Mouse (Mus musculus) common myeloid progenitor, adult 5-6 weeks (primary cell): ENCODE measurements at regions not wholly inside any gene's neighbourhood (a gene's known extent, or its start where the extent isn't known, plus 50 kb on each side); places are given as distances from the start of the nearest gene placed in this dataset.

Experiments
- ATAC-seq: replicated peaks from 2 replicates; pipeline ENCODE4 v1.8.0; 2016; ENCODE audit warnings: low read depth, mild to moderate bottlenecking, moderate TSS enrichment, inconsistent platforms; ENCODE audit not compliant: poor library complexity, severe bottlenecking

DNA sequence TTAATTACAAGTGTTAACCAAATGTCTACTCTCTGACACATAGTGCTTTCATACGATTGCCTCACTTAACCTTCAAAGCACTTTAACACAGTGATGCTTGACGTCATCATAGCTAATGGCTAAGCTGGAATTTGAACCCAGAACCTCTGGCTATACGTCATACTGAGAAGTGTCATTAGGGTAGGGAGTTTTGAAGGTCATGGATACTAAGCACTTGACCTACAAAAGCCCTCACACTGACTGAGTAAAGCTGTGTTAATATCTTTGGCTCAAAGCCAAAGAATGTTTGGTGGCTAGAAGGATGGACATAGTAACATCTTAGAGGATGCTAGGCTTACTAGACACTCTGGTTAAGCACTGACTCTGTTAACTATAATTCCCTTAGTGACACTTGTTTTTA lies 106.9 kb upstream of the Tmtc1 start:
- ATAC-seq: no peak

DNA sequence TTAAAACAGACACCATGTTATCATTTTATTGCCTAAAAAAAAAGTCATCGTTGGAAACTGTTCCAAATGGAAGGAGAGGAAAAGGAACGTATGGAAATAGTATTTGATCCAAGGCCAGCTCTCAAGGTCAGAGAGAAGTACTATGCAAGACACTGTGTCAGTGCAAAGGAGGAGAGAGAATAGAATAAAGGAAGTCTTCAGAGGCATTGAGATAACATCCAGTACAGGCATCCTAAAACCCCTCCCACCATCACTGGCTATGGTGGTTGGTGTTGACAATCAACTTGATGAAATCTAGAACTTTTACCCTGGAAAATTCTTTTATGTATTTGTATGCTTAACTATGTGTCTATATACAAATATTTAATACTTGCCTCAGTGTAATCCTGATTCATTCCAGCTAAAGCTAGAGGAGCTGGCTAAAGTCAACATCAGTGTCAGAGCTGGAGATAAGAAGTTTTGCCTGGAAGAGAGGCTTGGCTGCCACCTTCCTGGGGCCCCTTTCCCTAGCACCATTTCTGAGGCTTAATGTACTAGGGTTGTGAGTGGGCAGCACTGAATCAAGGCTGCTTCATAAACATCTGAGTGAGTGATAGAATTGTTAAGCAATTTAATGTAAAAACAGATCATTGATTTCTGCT lies 104.1 kb upstream of the Tmtc1 start:
- no peak for ATAC-seq

DNA sequence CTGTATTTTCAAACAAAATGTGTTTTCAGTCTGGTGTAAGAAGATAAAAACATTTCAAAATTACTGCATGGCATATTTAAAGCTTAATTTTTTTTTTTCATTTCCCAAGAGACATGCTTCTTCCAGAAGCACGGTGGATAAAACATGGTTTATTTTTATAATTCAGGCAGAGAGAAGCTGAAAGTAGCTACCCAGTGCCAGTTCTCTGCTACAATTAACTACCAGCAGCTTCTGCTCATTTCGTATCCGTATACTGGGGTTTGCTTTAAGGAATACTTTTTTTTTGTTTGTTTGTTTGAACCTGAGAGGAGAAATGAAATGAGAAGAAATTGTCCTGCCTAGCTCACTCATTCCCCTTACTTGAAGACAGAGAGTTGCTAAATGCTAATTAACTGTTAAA lies 98.9 kb upstream of the Tmtc1 start:
- no peak for ATAC-seq

DNA sequence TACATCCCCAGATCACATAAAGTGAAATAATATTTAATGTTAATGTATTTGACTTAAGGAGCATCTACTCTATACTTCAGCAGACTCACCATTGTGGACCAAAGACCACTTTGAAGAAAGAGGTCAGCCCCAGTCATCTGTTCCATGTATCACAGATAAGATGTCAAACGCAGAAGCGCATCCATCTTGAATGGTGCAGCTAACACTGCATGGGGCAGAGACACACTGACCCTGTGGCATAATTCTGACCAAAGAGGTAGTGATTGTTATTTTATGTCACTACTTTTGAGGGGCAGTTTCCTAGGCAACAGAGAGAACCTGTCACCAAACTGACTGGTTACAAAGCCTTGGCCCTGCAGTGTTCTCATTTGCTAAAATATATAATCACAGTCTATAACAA lies 97.8 kb upstream of the Tmtc1 start:
- ATAC-seq: no peak

DNA sequence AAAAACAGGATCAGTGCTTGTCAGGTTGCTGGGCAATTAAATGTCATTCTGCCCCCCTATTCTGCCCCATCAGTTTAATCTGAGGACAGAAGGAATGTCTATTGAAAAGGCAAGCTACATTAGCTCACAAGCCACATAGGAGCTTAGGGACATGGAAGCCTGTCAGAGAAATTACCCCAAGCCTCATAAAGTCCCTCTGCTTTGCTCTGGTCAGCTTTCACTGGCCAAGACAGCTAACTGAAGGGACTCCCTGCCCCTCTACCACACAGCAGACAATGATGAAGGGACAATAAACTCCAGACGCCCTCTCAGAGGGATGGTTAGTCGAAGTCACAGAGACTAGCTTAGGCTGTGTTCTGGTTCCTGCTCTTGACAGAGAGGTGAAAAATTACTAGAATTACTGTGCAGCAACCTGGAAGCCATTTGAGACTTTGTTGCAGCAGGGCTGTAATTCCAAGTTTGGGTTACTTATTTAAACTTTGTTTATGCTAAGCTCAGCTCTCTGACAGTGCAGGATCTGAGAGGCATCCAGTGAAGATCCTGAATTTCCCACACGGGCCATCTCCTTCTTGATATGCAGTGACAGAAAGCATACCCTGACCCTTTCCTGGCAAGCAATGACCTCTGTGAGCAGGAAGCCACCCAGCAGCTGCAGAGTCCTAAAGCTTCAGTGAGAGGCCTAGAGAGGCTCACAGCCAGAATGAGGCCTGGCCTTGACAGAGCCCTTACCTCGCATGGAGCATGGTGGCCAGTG lies 95.2 kb upstream of the Tmtc1 start:
- no peak for ATAC-seq

DNA sequence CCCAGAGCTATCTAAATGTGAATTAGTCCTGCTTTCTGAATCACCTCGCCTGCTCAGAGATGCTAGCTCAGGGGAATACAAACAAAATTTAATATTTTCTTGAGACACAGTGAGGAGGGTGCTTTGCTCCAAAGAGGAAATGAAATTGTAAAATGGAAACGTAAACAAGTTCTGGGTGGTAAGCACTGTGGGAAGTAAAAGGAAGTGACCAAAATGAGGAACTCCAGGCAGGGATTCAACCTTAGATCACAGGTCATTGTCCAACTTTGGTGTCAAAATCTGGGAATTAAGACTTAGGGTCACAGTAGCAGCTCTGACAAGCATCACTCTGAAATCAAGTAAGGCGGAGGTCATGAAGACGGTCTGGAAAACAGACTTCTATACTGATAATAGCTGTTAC lies 90.2 kb upstream of the Tmtc1 start:
- ATAC-seq: peak; percentile 84

DNA sequence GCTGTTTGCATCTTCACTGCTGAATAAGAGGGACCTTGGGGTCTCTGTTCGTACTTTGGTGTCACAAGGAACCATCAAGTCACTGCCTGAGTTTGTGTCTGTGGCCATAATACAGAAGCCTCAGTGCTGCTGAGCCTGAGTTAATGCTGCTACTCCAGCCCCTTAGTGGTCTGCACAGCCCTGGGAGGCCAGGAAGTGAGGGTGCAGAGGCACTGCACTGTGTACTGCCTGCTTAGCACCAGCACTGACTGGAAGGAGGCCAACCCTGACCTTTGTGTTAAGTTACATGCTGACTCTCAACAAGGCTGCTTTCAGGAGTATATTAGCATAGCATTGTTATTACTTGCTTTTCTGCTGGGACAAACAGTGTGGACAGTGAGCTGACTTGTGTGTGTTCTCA lies 86.9 kb upstream of the Tmtc1 start:
- no peak for ATAC-seq

DNA sequence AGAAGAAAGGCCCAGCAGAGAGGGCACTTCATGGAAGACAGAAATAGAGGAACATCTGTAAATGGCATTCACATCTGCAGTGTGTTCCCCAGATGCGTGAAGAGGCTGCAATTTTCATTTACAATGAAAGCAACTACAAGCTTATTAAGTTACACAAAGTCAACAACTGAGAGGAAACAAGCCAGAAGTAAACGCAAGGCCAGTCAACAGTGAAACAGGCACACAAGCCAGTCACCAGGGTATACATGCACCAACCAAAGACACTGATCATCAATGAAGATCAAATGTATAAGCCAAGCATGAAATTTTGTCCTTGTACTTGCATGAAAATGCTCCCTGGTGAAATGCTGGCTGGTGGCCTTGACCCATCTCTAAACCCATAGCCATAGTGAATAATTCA lies 84.4 kb upstream of the Tmtc1 start:
- no peak for ATAC-seq

DNA sequence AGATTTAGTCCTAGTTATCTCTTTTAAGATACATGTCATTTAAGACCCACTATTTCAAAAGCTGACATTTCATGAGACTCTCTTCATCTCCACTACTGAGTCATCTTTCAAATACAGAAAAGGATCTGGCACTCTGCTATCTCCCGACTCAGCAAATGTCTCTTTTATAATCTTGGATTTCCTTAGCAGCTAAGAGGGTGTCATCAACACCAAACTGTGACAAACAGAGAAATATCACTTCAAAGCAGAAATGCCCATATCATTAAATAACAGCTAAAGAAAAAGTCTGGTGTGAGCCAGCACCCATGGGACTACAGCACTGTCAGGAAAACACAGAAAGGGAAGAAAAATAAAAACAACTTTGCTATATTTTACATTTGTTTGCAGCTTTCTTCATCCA lies 78.7 kb upstream of the Tmtc1 start:
- ATAC-seq: no peak

DNA sequence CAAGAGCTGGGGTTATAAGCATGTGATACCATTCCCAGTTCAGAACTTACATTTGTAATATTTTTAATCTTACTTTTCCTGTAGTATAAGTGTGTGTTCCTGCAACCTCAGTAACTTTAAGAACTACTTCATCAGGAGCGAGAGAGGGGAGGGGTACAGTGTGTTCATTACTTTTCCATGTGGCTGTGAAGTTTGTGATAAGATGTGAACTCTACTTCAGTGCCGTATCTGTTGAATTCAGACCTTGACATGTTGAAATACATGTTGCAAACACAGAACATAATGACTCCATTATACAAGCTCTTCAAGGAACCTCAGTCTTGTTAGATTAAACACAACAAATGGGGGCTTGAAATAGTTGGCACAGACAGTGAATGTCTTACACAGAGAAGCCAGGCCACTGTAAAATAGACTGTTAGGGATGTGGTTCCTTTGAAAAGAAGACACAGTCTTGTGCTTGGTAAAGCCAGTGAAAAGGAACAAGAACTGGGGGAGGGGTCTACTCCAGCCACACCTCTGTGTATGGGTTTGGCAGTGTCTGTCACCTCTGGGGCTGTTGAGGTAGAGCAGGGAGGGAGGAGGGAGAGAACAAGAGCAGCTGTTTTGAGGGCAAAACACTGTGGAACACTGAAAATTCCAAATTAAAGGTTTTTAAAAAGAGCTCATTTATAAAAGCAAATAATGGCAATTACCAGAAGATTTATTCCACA lies 73.5 kb upstream of the Tmtc1 start:
- ATAC-seq: no peak

DNA sequence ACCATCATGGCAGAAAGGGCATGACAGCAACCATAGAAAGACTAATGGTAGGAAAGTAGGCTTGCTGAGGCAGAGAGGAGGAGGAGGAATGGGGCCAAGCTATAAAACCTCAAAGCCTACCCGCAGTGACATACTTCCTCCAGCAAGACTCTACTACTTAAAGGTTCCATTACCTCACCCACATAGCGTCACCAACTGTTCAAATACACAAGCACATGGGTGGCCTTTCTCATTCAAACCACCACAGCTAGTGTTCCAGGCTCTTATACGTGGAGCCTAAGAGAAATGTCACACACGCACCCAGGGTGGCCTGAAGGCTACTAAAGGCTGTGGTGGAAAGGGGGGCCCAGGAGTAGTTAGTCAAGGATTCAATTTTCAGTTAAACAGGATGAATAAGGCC lies 72.5 kb upstream of the Tmtc1 start:
- ATAC-seq: no peak

DNA sequence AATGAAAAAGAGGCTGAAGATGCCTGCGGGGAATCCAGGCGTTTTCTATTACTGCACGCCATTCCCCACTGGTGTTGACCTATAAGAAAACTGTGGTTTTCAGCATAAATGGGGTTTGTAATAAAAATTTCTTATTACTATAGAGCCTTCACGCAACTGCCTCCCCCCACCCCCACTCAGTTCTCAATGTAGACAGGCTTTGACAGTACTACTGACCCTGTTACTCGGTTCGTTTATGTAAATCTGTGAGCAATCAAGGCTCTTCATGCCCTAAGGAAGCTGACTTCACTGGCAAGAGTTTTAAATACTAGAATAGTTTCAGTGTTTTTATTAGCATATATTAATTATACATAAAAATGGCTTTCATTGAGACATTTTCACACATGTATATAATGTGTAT lies 70.9 kb upstream of the Tmtc1 start:
- ATAC-seq: no peak

DNA sequence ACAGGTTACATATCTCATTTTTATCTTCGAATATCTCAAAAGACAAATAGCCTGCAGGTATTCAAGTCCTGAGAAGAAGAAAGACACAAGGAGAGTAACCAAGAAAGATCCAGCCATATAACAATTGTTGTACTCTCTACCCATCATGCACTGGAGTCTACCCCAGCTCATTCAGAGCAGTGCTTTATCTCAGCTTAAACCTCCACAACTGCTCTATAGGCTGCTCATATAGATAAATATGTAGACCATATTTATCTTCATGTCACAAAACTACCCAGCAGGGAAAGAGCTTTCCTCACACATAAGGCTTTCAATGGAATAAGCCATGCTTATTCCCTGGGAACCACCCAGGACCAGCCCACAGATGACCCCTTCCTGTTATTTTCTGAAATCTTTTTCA lies 70.5 kb upstream of the Tmtc1 start:
- ATAC-seq: no peak

DNA sequence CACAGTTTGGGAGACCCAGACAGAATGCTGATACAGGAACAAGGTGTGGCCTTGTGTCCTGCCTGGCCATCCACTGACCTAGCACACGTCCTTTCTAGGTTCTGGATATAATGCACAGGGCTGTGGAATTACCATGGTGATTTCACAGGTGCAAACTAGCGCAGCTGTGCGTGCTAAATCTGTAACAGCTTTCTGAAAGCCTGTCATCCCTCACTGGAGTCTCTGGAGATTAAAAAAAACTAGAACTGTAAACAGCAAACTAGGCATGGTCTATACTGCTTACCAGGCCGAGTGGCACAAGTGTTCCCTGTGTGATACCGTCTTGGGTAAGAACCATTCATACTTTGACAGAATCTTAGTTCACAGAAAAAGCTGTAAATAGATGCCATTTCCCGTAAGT lies 69.9 kb upstream of the Tmtc1 start:
- ATAC-seq: no peak

DNA sequence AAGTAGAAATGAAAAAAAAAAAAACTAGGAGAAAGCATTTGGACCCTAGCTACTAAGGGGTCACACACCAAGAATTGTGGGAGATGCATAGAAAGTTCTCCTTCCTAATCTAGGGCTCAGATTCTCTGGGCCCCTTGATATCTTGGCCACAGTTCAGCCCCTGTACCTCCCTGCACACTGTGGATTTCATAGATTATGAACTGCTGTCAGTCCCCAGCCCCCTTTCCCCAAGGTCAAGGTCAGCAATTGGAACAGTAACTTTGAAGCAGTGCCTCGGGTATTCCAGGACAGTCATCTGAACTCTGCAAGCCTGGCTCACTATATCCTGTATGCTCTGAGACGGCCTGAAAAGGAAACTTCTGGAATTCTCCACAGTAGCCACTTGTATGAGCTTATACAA lies 68.9 kb upstream of the Tmtc1 start:
- no peak for ATAC-seq

DNA sequence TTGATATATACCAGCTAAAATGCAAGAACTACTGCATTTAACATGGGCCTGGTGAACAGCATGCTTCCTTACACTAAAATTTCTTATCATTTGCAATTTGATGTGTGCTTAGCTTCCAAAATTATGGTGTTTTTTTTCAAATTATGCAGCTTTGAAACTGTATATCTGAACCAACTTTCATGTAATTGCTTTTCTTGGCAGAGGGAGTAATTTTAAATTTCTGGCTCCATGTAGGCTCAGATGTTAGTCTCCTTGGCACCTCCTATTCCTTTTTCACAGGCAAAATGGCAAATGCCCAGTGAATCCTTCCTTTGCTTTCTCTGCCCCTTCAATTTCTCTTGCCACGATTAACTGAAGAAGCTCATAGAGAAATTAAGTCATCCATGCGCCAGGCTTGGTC lies 61.1 kb upstream of the Tmtc1 start:
- no peak for ATAC-seq

DNA sequence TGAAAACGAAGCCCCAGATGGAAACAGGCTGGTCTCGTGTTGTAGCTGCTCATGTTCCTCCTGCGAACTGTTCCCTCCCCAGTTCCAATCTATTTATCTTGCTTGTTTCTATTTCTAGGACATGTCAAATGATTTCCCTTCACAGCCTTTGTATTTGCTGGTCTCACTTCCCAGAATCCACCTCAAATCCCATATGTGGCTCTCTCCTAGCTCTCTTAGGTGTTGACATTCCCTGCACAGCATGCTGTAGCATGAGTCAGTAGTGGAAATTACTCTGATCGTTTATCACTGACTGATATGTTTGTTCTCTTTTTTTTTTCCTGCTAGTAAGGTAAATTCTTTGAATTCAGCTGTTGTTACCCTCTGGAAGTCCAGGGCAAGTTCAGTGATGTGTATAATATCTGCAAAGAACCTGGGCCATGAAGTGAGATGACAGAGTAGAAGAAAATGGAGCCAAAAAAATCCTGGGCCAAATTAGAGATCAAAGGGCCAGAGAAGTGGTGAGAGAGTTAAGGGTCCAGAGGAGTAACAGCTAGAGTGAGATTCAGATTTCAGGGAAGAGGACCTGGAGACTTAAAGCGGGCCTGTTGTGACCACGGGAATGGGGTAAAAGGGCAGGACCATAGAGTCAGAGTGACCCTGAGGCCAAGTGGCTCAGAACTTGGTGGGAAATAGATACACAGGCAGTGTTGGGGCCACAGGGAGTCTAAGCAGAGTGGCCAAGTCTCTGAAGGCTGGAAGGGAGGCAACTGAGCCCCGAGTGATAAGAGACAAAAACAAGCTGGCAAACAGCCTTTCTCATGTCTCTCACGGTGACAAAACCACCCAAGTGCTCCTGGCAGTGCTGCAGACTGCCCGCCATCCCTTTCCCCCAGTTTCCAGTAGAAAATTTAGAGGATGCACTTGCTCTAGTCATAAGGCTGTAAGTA lies 56.3 kb upstream of the Tmtc1 start:
- ATAC-seq: no peak
